Mouse (Mus musculus) kidney, postnatal 14 days (tissue): ENCODE data around the gene Yipf3.
A peak's percentile ranks its signal among the peaks of the same experiment; 100 is the strongest.

Experiments used
- DNase-seq: peaks from one replicate; pipeline ENCODE4 v3.0.0; 2022; ENCODE audit warnings: mixed read lengths

Yipf3 gene

DNA sequence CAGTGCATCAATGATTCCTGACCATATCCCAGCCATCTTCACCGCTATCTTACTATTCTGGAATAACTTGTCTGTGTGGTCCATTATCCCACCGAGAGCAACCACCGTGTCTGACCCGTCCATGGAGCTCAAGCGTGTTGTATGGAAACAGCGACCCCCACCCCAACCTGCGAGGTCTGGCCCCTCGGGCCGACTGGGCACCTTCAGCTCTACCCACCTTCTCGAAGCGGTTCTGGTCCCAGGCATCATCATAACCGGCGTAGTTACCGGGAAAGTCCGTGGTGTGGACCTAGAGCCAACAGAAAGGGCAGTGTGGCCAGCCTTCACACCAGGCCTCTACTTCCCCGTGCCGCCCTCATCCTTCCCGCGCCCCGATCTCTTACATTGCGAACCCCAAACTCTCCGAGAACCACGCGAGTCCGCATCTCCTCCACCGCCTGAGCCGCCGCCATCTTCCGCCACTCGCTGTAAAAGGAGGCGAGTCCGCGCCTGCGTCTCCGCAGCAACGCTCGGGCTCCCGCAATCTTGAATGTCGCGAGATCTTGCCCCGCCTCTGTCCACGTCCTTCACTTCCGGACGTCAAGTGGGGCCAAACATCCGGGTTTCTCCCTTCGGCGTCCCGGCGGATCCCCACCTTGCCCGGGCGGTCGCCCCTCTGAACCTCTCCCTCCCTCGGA lies at the start of gene Yipf3, which contains the start of gene Polr1c:
TSS of gene Yipf3 (plus strand) at position 569 of the 677 bp plus-strand sequence.
TSS of gene Polr1c (minus strand) at position 543 of the 677 bp plus-strand sequence.
- DNase-seq: peak; percentile 97

DNA sequence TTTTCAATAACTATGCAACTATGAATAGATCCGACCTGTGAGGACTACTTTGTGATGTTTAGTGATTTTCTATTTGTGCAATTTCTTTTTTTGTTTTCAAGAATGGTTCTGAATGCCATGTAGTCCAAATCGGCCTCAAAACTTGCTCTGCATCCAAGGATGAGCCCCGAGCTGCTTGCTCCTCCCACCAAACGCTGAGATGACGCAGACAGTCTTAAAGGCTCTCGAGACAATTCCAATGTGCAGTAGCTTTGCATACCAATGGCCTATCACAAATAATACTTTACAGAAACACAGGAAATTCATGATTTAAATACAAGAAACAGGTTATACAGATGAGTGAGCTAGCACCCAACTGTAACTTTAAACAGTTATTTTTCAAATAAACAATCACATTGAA lies 46.7 kb upstream of the Yipf3 start:
- DNase-seq: no peak

DNA sequence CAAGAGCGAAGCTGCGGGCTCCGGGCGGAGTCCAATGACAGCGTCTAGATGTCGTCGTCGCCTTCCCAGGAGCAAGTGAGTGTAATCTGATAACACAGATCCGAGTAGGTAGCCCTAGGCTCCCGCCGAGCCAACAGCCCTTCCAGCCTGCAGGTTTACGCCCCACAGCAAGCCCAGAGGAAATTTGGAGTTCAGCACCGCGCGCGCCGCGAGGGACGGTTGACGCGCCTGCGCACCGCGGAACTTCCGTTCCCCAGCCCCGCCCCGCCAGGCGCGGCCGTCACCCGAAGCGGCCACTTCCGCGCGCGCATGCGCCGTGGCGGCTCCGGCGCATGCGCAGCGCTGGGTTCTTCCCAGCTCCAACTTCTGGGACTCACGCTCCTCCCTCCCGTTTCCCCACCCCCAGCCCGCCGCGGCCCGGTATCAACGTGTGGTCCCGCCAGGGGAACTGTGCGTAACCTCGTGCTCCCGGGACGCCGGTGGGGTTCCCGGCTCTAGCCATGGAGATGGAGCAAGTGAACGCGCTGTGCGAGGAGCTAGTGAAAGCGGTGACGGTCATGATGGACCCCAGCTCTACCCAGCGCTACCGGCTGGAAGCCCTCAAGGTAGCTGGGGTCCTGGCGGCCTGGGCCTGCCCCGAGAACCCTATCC lies 45.3 kb upstream of the Yipf3 start, which contains the start of the genes Polh and Xpo5:
TSS of gene Polh (minus strand) at position 225 of the 651 bp plus-strand sequence.
TSS of gene Xpo5 (plus strand) at position 362 of the 651 bp plus-strand sequence.
- peak; percentile 96 for DNase-seq

- peak; percentile 41 for DNase-seq
These were observed 44.8 kb upstream of the Yipf3 start for GRCm38 (mm10) chr17:46203078-46203477.

- DNase-seq: peak; percentile 23
These were observed 41.2 kb upstream of the Yipf3 start for GRCm38 (mm10) chr17:46206676-46207075.

- DNase-seq: peak; percentile 68
These were observed 37.3 kb upstream of the Yipf3 start for GRCm38 (mm10) chr17:46210550-46210949.

DNA sequence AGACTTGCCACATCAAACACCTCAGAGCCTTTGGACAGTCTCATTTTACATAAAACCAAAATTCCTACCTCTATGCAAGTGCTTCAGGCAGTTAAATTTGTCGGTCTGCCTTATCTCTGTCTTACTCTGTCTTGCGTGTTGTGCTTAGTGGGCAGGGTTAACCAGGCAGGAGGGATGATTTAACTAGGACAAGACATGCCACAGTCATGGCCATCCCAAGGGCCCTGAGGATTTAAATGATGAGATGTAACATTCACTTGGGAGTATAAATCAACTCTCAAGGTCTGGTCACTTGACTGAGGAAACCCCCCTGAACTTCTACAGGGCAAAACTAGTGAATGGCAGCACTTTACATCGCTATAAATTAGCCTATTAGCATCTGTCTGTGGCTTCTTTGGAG lies 26.3 kb upstream of the Yipf3 start:
- no peak for DNase-seq

DNA sequence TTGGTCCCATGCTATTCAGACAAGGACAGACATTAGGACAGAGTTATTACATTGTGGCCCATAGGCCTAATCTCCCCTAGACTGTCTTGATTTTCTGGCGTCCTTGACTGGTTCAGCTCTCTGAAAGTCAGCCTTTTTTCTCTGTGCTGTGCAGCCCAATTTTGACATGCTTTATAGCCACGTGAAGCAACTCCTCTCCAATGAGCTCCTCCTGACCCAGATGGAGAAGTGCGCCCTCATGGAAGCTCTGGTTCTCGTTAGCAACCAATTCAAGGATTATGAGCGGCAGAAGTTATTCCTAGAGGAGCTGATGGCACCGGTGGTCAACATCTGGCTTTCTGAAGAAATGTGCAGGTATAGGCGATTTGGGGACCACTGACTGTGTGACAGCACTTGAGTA lies 20.3 kb upstream of the Yipf3 start:
- DNase-seq: no peak

GRCm38 (mm10) chr17:46236067-46236466 lies 11.8 kb upstream of the Yipf3 start:
- DNase-seq: no peak

- DNase-seq: no peak
These were observed 10.8 kb upstream of the Yipf3 start for GRCm38 (mm10) chr17:46237079-46237478.

GRCm38 (mm10) chr17:46237480-46237879 lies 10.4 kb upstream of the Yipf3 start:
- DNase-seq: no peak

GRCm38 (mm10) chr17:46239516-46240114 lies 8.3 kb upstream of the Yipf3 start:
- no peak for DNase-seq

DNA sequence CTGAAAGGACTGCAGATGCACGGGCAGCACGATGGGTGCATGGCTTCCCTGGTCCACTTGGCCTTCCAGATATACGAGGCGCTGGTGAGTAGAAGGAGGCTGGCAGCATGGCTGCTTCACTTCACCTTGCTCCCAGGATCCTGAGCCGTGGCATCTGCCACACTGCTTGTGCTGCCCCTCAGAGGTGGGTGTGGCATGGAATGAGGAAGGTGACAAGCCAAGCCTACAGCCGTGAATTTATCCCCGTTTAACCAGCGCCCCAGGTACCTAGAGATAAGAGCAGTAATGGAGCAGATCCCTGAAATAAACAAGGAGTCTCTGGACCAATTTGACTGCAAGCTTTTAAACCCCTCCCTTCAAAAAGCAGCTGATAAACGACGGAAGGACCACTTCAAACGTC lies 6.4 kb upstream of the Yipf3 start:
- DNase-seq: no peak

- no peak for DNase-seq
These were observed 5.6 kb upstream of the Yipf3 start for GRCm38 (mm10) chr17:46242274-46242673.

- peak; percentile 34 for DNase-seq
These were observed 4.9 kb upstream of the Yipf3 start for GRCm38 (mm10) chr17:46242993-46243392.

DNA sequence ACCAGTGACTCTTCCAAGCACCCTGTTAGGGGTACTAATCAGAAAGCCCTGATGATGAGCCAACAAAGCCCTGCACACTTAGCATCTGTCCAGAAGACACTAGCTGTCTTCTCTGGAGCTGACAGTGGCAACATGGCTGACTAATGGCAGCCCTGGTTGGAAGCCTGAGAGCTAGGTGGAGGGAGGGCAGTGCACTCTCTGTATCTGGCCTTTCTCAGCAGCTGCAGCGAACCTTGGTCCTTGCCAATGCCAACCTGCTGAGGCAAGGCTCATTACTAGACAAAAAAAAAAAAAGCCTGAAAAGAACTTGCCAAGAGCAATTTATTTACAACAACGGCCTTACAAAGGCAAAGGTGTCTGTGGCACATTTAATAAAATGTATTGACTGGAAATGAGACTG lies 4.3 kb upstream of the Yipf3 start:
- peak; percentile 35 for DNase-seq

DNA sequence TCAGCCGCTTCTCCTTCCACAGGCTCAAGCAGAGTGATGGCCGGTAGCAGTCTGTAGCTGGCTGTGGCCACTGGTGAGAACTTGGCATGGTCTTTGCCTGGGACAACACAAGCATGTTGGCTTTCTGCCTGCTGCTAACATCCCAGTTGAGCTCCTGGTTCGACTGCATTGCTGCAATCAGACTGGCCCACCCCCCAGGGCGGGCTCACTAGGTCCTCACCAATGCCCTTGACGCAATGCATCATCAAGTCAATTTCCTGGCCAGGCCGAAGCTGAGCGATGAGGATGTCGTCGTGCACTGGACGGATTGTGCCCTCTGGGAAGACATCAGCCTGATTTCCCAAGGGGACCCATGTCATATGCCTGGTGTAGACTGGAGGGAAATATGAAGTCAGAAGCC lies 3.3 kb upstream of the Yipf3 start:
- DNase-seq: peak; percentile 14

GRCm38 (mm10) chr17:46248189-46248522 lies 276 bp downstream of the Yipf3 start:
- no peak for DNase-seq

GRCm38 (mm10) chr17:46251174-46251573 lies 3.3 kb downstream of the Yipf3 start:
- DNase-seq: no peak

GRCm38 (mm10) chr17:46252571-46253451 lies 4.9 kb downstream of the Yipf3 start:
- DNase-seq: peak; percentile 44

DNA sequence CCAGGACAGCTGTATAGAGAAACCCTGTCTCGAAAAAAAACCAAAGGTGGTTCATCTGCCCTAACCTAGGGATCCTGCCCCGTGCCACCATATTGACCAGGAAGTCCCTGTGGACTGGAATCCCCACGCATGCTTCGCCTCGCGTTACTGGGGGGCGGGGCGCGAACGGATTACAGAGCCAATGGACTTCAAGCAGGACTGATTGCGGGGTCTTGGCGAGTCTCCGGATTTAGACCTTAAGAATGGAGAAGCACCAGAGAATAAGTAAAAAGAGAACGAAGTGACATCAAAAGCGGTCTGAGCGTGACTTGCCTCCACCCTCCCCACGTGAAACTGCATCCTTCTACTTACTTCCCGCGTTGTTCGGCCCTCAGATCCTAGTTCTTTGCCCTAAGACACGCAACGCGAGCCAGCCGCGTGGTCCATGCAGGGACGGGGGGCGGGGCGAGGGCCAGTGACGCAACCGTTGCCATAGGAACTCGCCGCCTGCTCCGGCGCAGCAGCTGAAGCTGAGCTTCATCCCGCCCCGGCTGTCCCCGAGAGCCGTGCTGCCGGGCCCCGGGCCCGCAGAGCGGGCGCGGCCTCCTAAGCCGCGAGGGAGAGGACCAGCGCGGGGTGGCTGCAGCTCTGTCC lies 5.7 kb downstream of the Yipf3 start, which contains the start of gene Lrrc73:
TSS of gene Lrrc73 (plus strand) at position 80 of the 633 bp plus-strand sequence.
- peak; percentile 95 for DNase-seq

GRCm38 (mm10) chr17:46254106-46254505 lies 6.2 kb downstream of the Yipf3 start:
- DNase-seq: no peak
